Mouse (Mus musculus) hindbrain, embryonic 12.5 days (tissue): ENCODE results near the gene Tbc1d9b. TPM values are rescaled to one million over a fixed set of nuclear protein-coding genes. Genes with fewer than 3 reads are reported as not detected.

Source experiments
- ATAC-seq: fragments of 200-750 bp; cut with Nextera tagmentation; 2 replicates; pipeline ENCODE4 v1.8.0; 2017; ENCODE audit warnings: moderate TSS enrichment; ENCODE audit not compliant: low FRiP score
- H3K27ac ChIP-seq: fragments of 300-500 bp; sonication (generic); 2 replicates; pipeline ENCODE4 v1.5.1; 2016; ENCODE audit warnings: mild to moderate bottlenecking
- H3K27me3 ChIP-seq: fragments of 300-500 bp; sonication (generic); 2 replicates; pipeline ENCODE4 v1.6.1; 2016; ENCODE audit warnings: mild to moderate bottlenecking
- H3K36me3 ChIP-seq: fragments of 300-500 bp; sonication (generic); 2 replicates; pipeline ENCODE4 v1.6.1; 2016; ENCODE audit warnings: mild to moderate bottlenecking
- H3K4me1 ChIP-seq: fragments of 300-500 bp; sonication (generic); 2 replicates; pipeline ENCODE4 v1.6.1; 2016
- H3K4me2 ChIP-seq: fragments of 300-500 bp; sonication (generic); replicated peaks from 2 replicates; pipeline ENCODE4 v1.6.1; 2016; ENCODE audit warnings: mild to moderate bottlenecking
- H3K4me3 ChIP-seq: fragments of 300-500 bp; sonication (generic); 2 replicates; pipeline ENCODE4 v1.5.1; 2016; ENCODE audit warnings: mild to moderate bottlenecking
- H3K9ac ChIP-seq: fragments of 300-500 bp; sonication (generic); 2 replicates; pipeline ENCODE4 v1.6.1; 2016; ENCODE audit warnings: mild to moderate bottlenecking, moderate library complexity
- H3K9me3 ChIP-seq: fragments of 300-500 bp; sonication (generic); replicated peaks from 2 replicates; pipeline ENCODE4 v1.6.1; 2016; ENCODE audit warnings: mild to moderate bottlenecking
- WGBS: fragments of 180-500 bp; shearing (Covaris S2); methylation state at CpG from one replicate; pipeline ENCODE4 v1.1.7; 2016; 5-methylcytosine and 5-hydroxymethylcytosine counted together
- polyA plus RNA-seq: library from polyadenylated mRNA; unstranded; fragments of >200 nt; fragmentation: Nextera tagmentation; extraction: Ambion mirVana; gene quantifications from 2 replicates; pipeline ENCODE4 v1.2.1, GENCODE M21; 2016

Tbc1d9b gene
- polyA plus RNA-seq, 1 experiment from 2014 or later = 51.2 TPM

- Histone ChIP-seq H3K27me3 (no peaks in the 10 kb centered on the region), H3K36me3 (peaks cover 70% of the 10 kb centered on the region), H3K9me3 (no peaks in the 10 kb centered on the region), H3K4me3 (no peak overlapping the region), H3K4me1 (peaks cover 15% of the 10 kb centered on the region), H3K9ac (no peak overlapping the region), H3K4me2 (no peak overlapping the region), H3K27ac (no peak overlapping the region)
- WGBS = 96% methylated on average over 2 of the region's 2 CpGs
- ATAC-seq = no peak
These were observed 74.8 kb downstream of the Tbc1d9b start for GRCm38 (mm10) chr11:50206037-50206436.

GRCm38 (mm10) chr11:50207344-50207743, 76.1 kb downstream of the Tbc1d9b start:
- Histone ChIP-seq H3K9ac (no peak overlapping the region), H3K4me3 (no peak overlapping the region), H3K9me3 (no peaks in the 10 kb centered on the region), H3K27ac (no peak overlapping the region), H3K27me3 (no peaks in the 10 kb centered on the region), H3K36me3 (peaks cover 57% of the 10 kb centered on the region), H3K4me1 (peaks cover 17% of the 10 kb centered on the region), H3K4me2 (no peak overlapping the region)
- WGBS = 95% methylated on average over 14 of the region's 14 CpGs
- no peak for ATAC-seq

- Histone ChIP-seq H3K27me3 (no peaks in the 10 kb centered on the region), H3K9me3 (no peaks in the 10 kb centered on the region), H3K9ac (no peak overlapping the region), H3K27ac (no peak overlapping the region), H3K36me3 (peaks cover 50% of the 10 kb centered on the region), H3K4me1 (peaks cover 17% of the 10 kb centered on the region), H3K4me2 (no peak overlapping the region), H3K4me3 (no peak overlapping the region)
- no peak for ATAC-seq
- WGBS = 94% methylated on average over 5 of the region's 5 CpGs
These were observed 76.8 kb downstream of the Tbc1d9b start for GRCm38 (mm10) chr11:50208039-50208438.

GRCm38 (mm10) chr11:50210101-50210504, 78.9 kb downstream of the Tbc1d9b start:
- Histone ChIP-seq H3K27me3 (no peaks in the 10 kb centered on the region), H3K36me3 (peaks cover 31% of the 10 kb centered on the region), H3K27ac (peak overlapping the region; percentile 97), H3K4me2 (peak overlapping the region; percentile 61), H3K4me1 (peaks cover 17% of the 10 kb centered on the region), H3K9ac (peak overlapping the region; percentile 94), H3K9me3 (no peaks in the 10 kb centered on the region), H3K4me3 (peak overlapping the region; percentile 93)
- peak; percentile 93 for ATAC-seq
- WGBS = 0% methylated on average over 24 of the region's 24 CpGs

GRCm38 (mm10) chr11:50210505-50211151, 79.4 kb downstream of the Tbc1d9b start, which contains the start of the genes Sqstm1 and Mgat4b:
Gene Sqstm1 (minus strand): TSS chr11:50210827.
Gene Mgat4b (plus strand): TSS chr11:50210890.
- H3K4me2 ChIP-seq = peak within 1 kb of the TSS; percentile 61
- H3K36me3 ChIP-seq = peaks cover 26% of the 10 kb centered on the region
- peaks cover 17% of the 10 kb centered on the region for H3K4me1 ChIP-seq
- WGBS = under 1% methylated on average over 48 of the region's 48 CpGs
- H3K4me3 ChIP-seq = peak within 1 kb of the TSS; percentile 93
- peak within 1 kb of the TSS; percentile 94 for H3K9ac ChIP-seq
- ATAC-seq = peak; percentile 83
- no peaks in the 10 kb centered on the region for H3K9me3 ChIP-seq
- H3K27ac ChIP-seq = peak within 1 kb of the TSS; percentile 97
- no peaks in the 10 kb centered on the region for H3K27me3 ChIP-seq

GRCm38 (mm10) chr11:50211322-50212059, 80.3 kb downstream of the Tbc1d9b start:
- peak overlapping the region; percentile 61 for H3K4me2 ChIP-seq
- peaks cover 21% of the 10 kb centered on the region for H3K4me1 ChIP-seq
- 92% methylated on average over 3 of the region's 3 CpGs for WGBS
- peak overlapping the region; percentile 97; the same call in 1 of the 2 replicates for H3K27ac ChIP-seq
- no peak for ATAC-seq
- H3K36me3 ChIP-seq = peaks cover 17% of the 10 kb centered on the region
- peak overlapping the region; percentile 93 for H3K4me3 ChIP-seq
- no peaks in the 10 kb centered on the region for H3K9me3 ChIP-seq
- H3K27me3 ChIP-seq = no peaks in the 10 kb centered on the region; the same call in 1 of the 2 replicates
- no peak overlapping the region for H3K9ac ChIP-seq

- WGBS = 76% methylated on average over 3 of the region's 3 CpGs
- Histone ChIP-seq H3K4me3 (no peak overlapping the region), H3K4me2 (no peak overlapping the region), H3K27ac (no peak overlapping the region), H3K36me3 (peaks cover 10% of the 10 kb centered on the region), H3K4me1 (peaks cover 23% of the 10 kb centered on the region), H3K27me3 (no peaks in the 10 kb centered on the region; the same call in 1 of the 2 replicates), H3K9ac (no peak overlapping the region), H3K9me3 (no peaks in the 10 kb centered on the region)
- ATAC-seq = no peak
These were observed 81.0 kb downstream of the Tbc1d9b start for GRCm38 (mm10) chr11:50212060-50212739.

GRCm38 (mm10) chr11:50212848-50213758, 81.9 kb downstream of the Tbc1d9b start:
- whole genome bisulfite sequencing = 76% methylated on average over 11 of the region's 11 CpGs
- no peak overlapping the region for H3K9ac ChIP-seq
- H3K27me3 ChIP-seq = no peaks in the 10 kb centered on the region; the same call in 1 of the 2 replicates
- no peak overlapping the region for H3K27ac ChIP-seq
- no peak overlapping the region for H3K4me3 ChIP-seq
- 0 out of 2 replicates have a peak, but pooled peaks cover under 1% of the 10 kb centered on the region for H3K36me3 ChIP-seq
- ATAC-seq = no peak
- no peaks in the 10 kb centered on the region for H3K9me3 ChIP-seq
- no peak overlapping the region for H3K4me2 ChIP-seq
- peaks cover 22% of the 10 kb centered on the region for H3K4me1 ChIP-seq

- Histone ChIP-seq H3K9ac (no peak overlapping the region), H3K4me1 (peaks cover 11% of the 10 kb centered on the region; the same call in 1 of the 2 replicates), H3K36me3 (no peaks in the 10 kb centered on the region), H3K9me3 (no peaks in the 10 kb centered on the region), H3K4me2 (no peak overlapping the region), H3K4me3 (no peak overlapping the region), H3K27ac (no peak overlapping the region), H3K27me3 (no peaks in the 10 kb centered on the region; the same call in 1 of the 2 replicates)
- no peak for ATAC-seq
- 88% methylated on average over 6 of the region's 6 CpGs for WGBS
These were observed 83.4 kb downstream of the Tbc1d9b start for GRCm38 (mm10) chr11:50214631-50215030.

GRCm38 (mm10) chr11:50215633-50216032, 84.4 kb downstream of the Tbc1d9b start:
- peak overlapping the region; percentile 0; the same call in 1 of the 2 replicates for H3K27ac ChIP-seq
- no peak overlapping the region for H3K9ac ChIP-seq
- H3K4me2 ChIP-seq = no peak overlapping the region
- 21% methylated on average over 9 of the region's 9 CpGs for WGBS
- H3K4me1 ChIP-seq = peaks cover 11% of the 10 kb centered on the region; the same call in 1 of the 2 replicates
- no peaks in the 10 kb centered on the region for H3K9me3 ChIP-seq
- H3K4me3 ChIP-seq = no peak overlapping the region
- no peak for ATAC-seq
- H3K36me3 ChIP-seq = no peaks in the 10 kb centered on the region
- H3K27me3 ChIP-seq = no peaks in the 10 kb centered on the region; the same call in 1 of the 2 replicates

GRCm38 (mm10) chr11:50216724-50217366, 85.6 kb downstream of the Tbc1d9b start:
- Histone ChIP-seq H3K27me3 (no peaks in the 10 kb centered on the region; the same call in 1 of the 2 replicates), H3K4me1 (peaks cover 6% of the 10 kb centered on the region; the same call in 1 of the 2 replicates), H3K27ac (no peak overlapping the region), H3K4me2 (no peak overlapping the region), H3K9me3 (no peaks in the 10 kb centered on the region), H3K4me3 (no peak overlapping the region), H3K36me3 (no peaks in the 10 kb centered on the region), H3K9ac (no peak overlapping the region)
- 82% methylated on average over 4 of the region's 4 CpGs for WGBS
- ATAC-seq = no peak
